Mouse (Mus musculus) heart, adult 2 months (tissue): ENCODE measurements around the gene Alpl.

Experiments
- CTCF ChIP-seq: fragments of 200-600 bp; IDR thresholded peaks from 2 replicates; pipeline ENCODE4 v1.8.1; 2022; ENCODE audit warnings: antibody characterized with exemption, mild to moderate bottlenecking, moderate library complexity
- EP300 ChIP-seq: fragments of 200-500 bp; IDR thresholded peaks from 2 replicates; pipeline ENCODE4 v1.6.1; 2011; ENCODE audit warnings: low read depth, low read length, control low read depth; ENCODE audit not compliant: insufficient read depth
- POLR2A ChIP-seq: fragments of 200-500 bp; IDR thresholded peaks from 2 replicates; pipeline ENCODE4 v1.6.1; 2011; ENCODE audit warnings: mild to moderate bottlenecking, low read depth, low read length, control low read depth; ENCODE audit not compliant: insufficient read depth

DNA sequence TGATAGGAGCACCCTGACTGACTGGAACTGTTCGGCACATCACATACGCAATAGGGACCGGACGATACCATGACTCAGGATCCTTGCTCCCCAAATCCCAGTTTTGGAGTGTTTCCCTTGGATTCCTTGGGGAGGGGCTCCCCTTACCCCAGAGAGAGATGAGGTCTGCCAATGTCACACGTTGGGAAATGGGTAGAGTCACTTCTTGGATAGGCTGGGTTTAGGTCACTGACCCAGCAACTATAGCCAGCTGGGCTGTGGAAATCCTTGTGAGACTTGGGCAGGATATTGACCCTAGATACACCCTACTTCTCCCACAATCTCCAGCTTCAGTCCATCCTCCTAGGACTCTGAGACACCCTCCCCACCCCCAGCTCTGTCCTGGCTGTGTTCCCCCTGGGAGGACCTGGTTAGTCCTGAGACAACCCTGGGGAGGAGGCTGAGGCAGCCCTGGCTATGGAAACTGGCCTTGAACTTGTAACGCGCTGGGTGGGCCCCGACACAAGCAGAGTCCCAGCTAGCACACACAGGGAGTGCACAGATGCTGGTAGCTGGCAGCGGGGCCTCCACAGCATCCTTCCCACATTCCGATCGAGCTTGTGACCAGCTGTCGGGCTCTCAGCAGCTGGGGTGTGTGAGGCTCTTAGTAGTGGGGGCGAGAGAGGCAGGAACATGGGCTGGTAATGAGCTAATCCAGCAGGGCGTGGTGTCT is 25.1 kb downstream of the Alpl start:
- no peak for TF ChIP-seq CTCF
- 0 out of 2 replicates have a peak, but pooled peaks have one; percentile 57 for TF ChIP-seq EP300
- no peak for TF ChIP-seq POLR2A
